Mouse (Mus musculus) ovary, postnatal 10 days (tissue): Measurements from ENCODE around the gene Sec14l2.

ENCODE experiments used
- DNase-seq: peaks from one replicate; pipeline ENCODE4 v3.0.0; 2022; ENCODE audit warnings: low spot score

Sec14l2 gene

DNA sequence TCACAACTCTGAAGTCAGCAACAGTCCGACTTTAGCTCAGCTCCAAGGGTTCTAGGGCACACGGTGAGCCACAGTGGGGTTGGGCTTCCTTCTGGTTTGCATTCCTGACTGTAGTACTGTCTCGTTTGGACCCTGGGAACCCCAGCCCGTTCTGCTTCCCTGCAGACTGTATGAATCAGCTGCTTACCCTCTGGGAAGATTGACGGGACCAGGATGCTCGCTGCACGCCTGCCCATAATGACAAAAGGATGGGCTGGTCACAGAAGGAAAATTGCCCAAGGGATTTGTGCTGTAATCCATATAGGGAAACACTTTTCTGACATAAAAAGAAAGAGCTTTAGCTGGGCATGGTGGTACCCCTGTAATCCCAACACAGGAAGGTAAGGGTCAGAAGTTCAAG lies 24.4 kb downstream of the Sec14l2 start:
- no peak for DNase-seq

DNA sequence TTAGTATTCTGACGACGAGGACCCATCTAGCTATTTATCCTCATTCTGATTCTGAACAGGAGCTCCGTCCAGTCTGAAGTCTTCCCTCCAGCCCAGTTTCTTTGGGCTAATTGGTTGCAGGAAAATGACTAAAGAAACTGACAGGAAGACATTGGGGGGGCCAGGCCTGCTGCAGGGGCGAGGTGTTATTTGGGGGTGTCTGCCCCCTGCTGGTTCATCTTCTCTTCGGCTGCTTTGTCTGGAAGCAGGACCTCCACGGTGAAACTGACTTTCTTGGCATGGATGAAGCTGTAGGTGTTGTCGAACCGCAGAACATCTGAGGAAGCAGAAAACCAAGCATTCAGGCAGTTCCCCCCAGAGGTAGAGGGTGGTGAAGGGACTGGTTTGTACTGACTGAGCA lies 25.1 kb downstream of the Sec14l2 start:
- no peak for DNase-seq

- no peak for DNase-seq
These were observed 26.1 kb downstream of the Sec14l2 start for GRCm38 (mm10) chr11:4097091-4097621.

DNA sequence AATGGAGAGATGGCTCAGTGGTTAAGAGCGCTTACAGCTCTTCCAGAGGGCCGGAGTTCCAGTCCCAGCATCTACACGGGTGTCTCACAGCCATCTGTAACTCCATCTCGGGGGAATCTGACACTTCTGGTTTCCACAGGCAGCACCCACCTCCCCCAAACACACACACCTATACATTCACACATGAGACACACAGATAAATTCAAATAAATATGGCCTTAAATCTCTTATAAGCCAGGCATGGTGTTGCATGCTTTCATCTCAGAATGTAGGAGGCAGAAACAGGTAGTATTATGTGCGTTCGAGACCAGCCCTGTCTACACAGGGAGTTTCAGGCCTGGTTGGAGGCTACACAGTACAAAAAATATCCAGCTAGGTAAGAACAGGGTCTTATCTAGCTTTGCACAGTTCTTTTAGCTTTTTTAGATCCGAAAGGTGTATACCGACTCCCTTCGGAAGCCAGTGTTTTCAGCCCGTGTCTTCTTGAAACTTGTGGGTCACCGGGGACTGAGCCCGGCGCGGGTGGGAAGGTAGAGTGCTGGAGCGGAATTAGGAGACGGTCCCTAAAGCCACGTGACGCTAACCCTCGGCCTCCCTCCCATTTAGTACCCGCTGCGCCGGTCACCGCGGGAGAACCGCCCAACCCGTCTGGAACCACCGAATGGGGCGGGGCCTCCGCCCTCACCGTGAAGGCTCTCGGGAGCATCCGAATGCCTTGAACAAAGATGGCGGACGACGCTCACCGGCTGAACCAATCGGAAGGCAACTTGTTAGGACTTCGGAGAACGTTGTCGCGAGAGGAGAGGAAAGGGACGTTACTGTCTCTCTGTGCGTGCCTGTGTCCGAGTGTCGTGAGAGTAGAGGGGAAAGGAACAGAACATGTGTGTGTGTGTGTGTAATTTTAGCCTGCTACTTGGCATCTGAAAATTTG lies 26.9 kb downstream of the Sec14l2 start:
- DNase-seq, result peak; percentile 81

- no peak for DNase-seq
These were observed 27.8 kb downstream of the Sec14l2 start, which contains the start of gene Mtfp1 for GRCm38 (mm10) chr11:4095171-4096053. Mtfp1 (minus strand) TSS chr11:4095445.

- no peak for DNase-seq
These were observed 28.6 kb downstream of the Sec14l2 start for GRCm38 (mm10) chr11:4094378-4095170.

GRCm38 (mm10) chr11:4093459-4094377 lies 29.5 kb downstream of the Sec14l2 start:
- DNase-seq, result no peak

DNA sequence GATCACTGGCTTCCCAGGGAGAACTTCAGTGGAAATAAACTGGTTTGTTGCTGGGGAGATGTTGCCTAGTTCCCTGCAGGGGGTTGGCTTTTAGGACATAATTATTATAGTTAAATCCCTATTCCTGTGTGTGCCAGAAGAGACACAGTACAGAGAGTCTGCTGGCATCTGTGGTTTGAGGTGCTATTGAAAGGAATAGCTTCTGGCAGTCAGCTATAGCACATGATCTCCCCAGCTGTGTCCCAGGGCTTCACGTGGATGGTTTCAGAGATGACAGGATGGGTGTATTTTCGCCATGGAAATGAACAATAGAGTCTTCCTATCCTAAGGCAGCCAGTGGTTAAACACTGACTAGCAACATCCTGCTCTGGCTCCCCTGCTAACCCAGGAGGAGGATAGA lies 35.9 kb downstream of the Sec14l2 start:
- no peak for DNase-seq

DNA sequence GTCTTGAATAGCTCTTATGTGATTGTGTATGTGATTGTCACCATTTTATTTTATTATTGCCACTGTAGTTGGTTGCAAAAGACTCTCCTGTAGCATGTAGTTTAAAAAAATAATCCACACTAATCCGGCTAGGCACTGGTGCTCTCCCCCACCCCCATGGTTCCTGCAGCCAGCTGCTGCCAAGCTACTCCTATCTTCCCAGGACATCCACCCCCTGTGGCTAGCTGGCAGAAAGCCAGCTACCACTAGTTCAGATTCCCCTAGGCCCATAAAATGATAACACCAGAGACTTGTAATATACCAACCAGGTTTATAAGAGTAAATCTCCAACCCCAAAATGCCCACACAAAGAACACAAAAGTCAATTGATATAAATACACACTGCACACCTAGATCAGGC lies 37.0 kb downstream of the Sec14l2 start:
- no peak for DNase-seq

DNA sequence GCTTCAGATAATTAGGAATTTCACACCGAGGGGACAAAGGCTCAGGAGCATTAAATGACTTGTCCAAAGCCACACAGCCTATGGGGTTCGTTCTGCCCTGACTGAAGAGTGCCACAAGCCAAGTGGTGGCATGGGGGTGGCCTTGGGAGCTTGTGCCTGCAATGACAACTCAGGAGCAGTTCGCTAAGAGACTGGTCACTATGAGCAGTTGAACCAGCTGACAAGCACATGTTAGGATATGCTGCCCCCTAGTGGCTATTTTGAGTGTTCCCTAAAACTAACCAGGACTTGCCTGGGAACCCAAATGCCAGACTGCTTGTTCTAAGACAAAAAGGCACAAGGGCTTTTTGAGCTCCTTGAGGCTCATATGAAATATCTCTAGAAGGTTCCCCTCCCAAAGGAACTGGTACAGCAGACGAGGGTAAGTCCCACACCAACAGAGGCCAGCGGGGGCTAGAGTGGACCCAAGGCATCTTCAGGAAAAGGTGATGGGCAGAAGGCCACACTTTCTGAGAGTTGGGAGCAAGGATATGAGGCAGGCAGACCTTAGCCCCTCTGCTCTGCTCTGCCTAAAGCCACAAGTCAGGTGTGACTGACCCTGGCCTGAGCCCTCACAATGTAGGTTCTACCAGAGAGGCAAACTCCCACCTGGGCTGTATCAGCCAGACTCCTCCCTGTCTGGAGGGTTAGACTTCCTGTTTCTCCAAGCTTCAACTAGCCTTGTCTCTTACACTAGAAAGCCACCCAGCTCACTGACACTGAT lies 39.7 kb downstream of the Sec14l2 start:
- DNase-seq, result no peak

GRCm38 (mm10) chr11:4080219-4080618 lies 43.0 kb downstream of the Sec14l2 start:
- DNase-seq, result no peak

DNA sequence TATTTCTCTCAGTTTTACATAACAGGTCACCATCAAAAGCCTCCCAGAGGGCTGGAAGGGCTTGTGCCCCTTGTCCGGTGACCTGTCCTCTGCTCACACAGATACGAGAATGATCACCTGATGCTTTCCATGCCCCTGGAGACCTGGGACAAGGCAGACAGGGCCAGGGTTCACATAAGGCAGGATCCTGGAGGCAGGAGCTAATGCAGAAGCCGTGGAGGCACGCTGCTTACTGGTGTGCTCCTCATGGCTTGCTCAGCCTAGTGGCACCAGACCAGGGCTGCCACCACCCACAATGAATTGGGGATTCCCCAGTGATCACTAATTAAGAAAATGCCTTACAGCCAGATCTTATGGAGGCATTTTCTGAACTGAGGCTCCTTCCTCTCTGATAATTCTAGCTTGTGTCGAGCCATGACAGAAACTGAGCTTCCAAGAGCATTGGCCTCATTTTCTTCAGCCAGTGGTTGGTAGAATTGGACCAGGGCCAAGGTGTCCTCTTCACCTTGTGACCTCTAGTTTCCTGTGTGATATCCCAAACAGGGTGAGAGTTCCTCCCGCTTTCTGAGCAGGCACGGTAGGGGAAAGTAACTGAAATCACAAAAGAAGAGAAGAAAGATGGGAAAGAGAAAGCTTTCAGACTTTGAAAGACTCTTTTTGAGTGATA lies 44.8 kb downstream of the Sec14l2 start:
- DNase-seq, result no peak

DNA sequence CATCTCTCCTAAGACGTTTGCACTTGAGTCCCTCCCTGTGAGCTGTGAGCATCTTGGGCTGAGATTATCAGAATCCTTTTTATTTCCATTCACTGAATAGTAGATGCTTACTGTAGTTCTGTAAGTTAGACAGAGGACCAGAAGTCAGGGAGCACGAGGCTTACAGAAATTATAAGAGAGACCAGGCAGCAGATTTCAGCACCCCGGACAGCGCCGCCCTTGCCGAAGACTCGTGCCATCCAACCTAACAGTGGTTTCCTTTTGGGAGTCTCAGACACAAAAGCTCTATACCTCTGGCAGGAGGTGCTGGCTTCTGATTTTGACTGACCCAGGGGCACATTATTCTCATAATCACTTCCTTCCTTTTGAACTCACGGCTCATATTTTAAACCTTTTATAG lies 46.6 kb downstream of the Sec14l2 start:
- peak; percentile 32 for DNase-seq

GRCm38 (mm10) chr11:4069664-4070063 lies 53.6 kb downstream of the Sec14l2 start:
- DNase-seq, result no peak

DNA sequence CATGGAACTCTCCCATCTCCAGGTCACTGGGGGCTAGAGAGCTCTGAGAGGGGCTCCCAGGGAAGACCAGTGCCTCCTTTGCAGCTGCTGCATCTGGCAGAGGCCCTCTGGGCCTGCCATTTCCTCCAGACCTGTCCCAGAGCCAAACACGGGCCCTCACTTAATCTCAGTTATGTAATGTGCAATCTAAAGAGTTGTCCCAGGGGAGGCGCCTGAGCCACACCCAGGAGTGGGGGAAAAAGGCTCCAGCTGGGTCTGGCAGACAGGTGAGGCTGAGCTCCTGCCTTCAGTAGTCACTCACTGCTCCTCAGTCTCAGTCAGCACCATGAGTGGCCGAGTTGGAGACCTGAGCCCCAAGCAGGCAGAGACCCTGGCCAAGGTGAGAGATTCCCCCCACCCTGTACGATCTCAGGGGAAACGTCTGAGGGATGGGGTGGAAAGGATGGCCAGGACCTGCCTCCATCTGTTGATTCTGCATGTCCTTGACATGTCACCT lies 58.5 kb downstream of the Sec14l2 start, which contains the start of gene Sec14l3:
Sec14l3 (plus strand) TSS at position 215 of the 496 bp plus-strand sequence.
- no peak for DNase-seq

DNA sequence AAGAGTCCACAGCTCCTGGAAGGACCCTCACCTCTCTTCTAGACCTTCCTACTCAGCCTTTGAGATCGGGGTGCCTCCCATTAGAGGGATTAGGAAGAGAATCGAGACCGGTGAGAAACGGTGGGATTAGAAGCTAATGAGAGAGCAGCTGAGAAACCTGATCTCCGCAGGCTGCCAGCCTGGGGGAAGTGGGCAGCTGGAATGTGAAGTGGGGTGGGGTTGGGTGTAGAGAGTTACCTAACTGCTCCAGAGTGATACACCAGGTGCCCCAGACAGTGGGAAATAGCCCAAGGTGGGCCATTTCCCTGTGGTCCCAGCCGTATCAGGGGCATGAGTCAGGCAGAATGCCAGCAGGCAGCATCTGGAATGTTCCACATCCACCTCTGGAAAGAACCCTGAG lies 60.2 kb downstream of the Sec14l2 start:
- no peak for DNase-seq

DNA sequence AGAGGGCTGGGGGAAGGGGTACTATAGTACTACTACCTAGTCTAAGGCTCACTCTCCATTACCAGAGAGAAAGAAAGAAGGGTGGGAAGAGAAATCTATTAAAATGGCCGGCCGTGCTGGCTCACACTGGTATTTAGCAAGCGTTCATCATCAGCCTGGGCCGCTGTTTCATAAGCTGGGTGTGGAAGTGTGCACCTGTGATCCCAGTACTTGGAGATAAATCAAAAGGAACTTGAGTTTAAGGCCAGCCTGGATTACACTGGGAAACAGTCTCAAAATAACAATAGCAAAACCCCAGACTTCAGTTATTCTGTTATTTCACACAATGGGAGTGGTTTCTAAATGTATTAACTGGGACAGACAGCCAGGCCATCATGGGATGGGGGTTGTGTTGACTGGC lies 60.7 kb downstream of the Sec14l2 start:
- DNase-seq, result no peak

- DNase-seq, result no peak
These were observed 62.2 kb downstream of the Sec14l2 start for GRCm38 (mm10) chr11:4060866-4061575.
